Mouse (Mus musculus) heart, postnatal 0 days (tissue): ENCODE measurements around the gene Olfml1.

Experiments used
- CTCF ChIP-seq: IDR thresholded peaks from 2 replicates; pipeline ENCODE4 v1.5.1; 2016; ENCODE audit warnings: antibody characterized with exemption, control low read depth, low read depth
- EP300 ChIP-seq: IDR thresholded peaks from 2 replicates; pipeline ENCODE4 v1.6.1; 2016; ENCODE audit warnings: antibody characterized with exemption, low read depth

DNA sequence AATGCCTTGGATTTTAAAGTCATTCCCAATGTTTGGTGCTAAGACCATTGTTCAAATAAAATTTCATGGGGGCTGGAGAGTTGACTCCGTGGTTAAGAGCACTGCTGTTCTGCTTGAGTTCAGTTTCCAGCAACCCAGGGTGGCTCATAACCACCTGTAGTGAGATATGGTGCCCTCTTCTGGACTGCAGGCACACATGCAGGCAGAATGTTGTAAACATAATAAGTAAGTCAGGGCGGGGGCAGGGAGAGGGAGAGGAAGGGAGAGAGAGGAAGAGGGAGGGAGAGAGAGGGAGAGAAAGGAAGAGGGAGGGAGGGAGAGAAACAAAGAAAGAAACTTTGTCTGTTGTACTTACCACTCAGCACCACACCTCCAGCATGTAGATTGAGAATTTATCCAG, 6.6 kb downstream of the Olfml1 start:
- TF ChIP-seq CTCF (peak; percentile 3; the same call in 1 of the 2 replicates), EP300 (no peak)
